Mouse (Mus musculus): ENCODE results near the gene Itsn1. TPM values are rescaled to one million over a fixed set of nuclear protein-coding genes. Genes with fewer than 3 reads are reported as not detected.

Itsn1 gene
- polyA plus RNA-seq, 1 experiment: 43.7 TPM

DNA sequence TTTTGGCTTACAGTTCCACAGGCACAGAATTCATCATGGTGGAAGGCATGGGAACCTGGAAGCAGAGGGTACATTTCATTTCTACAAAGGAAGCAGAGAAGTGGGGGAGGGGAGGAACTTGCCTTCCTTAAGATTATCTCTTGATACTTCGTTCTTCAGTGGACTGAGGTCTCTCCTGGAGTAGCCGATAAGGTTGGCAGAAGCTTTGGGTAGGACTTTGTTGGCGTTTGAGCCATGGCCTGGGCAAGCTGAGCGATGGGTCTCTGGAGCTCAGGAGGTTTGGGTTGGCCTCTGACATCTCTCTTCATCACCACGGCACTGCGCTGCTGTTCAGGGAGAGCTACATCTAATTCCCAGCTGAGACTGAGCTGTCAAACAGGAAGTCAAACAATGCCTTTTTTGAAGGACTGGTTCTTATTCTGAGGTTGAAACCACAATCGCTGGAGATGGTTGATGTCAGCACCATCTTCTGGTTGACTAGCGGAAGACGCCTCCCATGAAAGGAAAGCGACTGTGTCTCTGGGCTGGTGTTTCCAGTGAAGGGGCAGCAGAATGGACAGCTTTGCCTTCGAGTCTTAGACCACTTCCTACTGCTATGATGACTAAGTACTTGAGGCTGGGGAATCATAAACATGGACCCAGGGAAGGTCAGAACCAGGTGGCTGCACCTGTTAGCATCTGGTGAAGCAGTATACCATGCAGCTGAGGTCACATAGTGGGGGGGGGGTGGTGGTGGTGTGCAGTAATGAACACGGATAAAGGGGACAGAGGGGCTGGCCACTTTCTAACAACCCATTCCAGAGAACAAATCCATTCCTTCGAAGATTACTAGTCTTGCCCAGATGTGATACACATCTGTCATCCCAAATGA, 235.5 kb downstream of the Itsn1 start:
- Histone ChIP-seq H3K4me3 (replicated peaks; ENCODE audit: extremely low read depth, low read depth, low read length) (no peak overlapping the region), H3K4me1 (ENCODE audit: control insufficient read depth, insufficient read depth, low read length) (peaks cover 3% of the 10 kb centered on the region)
- no peak for DNase-seq
- 64% methylated on average over 13 of the region's 13 CpGs for WGBS
- TF ChIP-seq POLR2A (IDR thresholded peaks at IDR 0.05; ENCODE audit: borderline replicate concordance, extremely low read depth, low read depth, low read length): no peak
- TF ChIP-seq CTCF (IDR thresholded peaks at IDR 0.05; ENCODE audit: insufficient read depth, low read length): no peak

DNA sequence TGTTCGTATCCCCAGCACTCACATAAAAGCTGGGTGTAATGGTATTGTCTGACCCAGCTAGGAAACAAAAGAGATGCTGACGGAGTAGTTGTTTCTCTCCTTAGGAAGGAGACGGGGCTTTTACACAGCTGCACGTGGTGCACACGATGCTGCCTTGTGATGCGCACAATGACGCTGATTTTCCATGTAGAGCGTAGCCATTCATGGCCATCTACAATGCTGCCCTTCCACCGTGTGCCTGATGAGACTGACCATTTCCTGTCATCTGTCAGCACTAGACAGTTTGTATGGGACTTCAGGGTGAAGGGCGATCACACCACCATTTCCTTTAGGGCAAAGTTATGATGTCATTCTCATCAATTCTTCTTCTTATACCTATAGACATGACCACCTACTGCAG, 239.6 kb downstream of the Itsn1 start:
- Histone ChIP-seq H3K4me3 (replicated peaks; ENCODE audit: extremely low read depth, low read depth, low read length) (no peak overlapping the region), H3K4me1 (ENCODE audit: control insufficient read depth, insufficient read depth, low read length) (peaks cover 10% of the 10 kb centered on the region)
- no peak for TF ChIP-seq CTCF (IDR thresholded peaks at IDR 0.05; ENCODE audit: insufficient read depth, low read length)
- 59% methylated on average over 10 of the region's 10 CpGs for WGBS
- DNase-seq: no peak

DNA sequence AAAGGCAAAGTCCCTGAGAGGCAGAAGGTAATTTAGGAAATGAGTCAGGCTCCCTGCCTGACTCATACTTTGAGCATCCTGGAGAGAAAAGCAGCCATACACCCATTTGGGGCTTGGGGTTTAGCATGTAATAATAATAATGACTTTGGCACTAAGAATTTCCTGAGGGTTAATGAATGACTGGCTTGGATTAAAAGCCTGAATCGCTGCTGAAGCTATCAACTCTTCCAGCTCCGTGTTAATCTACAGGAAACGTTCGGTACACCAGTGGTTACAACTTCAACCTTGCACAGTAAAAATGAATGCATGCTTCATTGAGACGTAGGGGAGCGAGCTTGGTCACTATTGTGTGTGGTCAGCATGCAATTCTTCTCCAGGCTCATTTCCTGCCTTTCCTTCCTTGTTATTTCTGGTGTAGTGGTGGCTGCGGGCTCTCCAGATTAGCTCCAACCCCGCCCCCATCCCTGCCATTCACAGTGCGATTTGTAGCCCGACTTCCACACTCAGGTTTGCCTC, 240.5 kb downstream of the Itsn1 start:
- TF ChIP-seq CTCF (IDR thresholded peaks at IDR 0.05; ENCODE audit: insufficient read depth, low read length): no peak
- TF ChIP-seq POLR2A (IDR thresholded peaks at IDR 0.05; ENCODE audit: borderline replicate concordance, extremely low read depth, low read depth, low read length): no peak
- H3K4me1 ChIP-seq (ENCODE audit: control insufficient read depth, insufficient read depth, low read length): peaks cover 10% of the 10 kb centered on the region
- H3K4me3 ChIP-seq (replicated peaks; ENCODE audit: extremely low read depth, low read depth, low read length): no peak overlapping the region
- WGBS: 18% methylated on average over 10 of the region's 10 CpGs
- DNase-seq: no peak

Other genes with a start within 250 kb of the Itsn1 start
- gene Ifnar1, start 244.0 kb upstream of the Itsn1 start, polyA plus RNA-seq (2012; rRNA removed): 25.0 and 29.7 TPM in 2 replicates
- 32.4 and 37.9 TPM in 2 replicates for gene Ifngr2, start 182.2 kb upstream of the Itsn1 start, polyA plus RNA-seq (2012; rRNA removed)
- 87.2 and 111 TPM in 2 replicates for gene Tmem50b, start 131.5 kb upstream of the Itsn1 start, polyA plus RNA-seq (2012; rRNA removed)
- 1.3 and 1.7 TPM in 2 replicates for gene Dnajc28, start 110.3 kb upstream of the Itsn1 start, polyA plus RNA-seq (2012; rRNA removed)
- gene Gart, start 82.3 kb upstream of the Itsn1 start, polyA plus RNA-seq (2012; rRNA removed): 19.1 and 29.5 TPM in 2 replicates
- 144 and 200 TPM in 2 replicates for gene Son, start 81.8 kb upstream of the Itsn1 start, polyA plus RNA-seq (2012; rRNA removed)
- 5.5 and 6.6 TPM in 2 replicates for gene Donson, start 40.5 kb upstream of the Itsn1 start, polyA plus RNA-seq (2012; rRNA removed)
- gene Cryzl1, start 306 bp upstream of the Itsn1 start, polyA plus RNA-seq (2012; rRNA removed): 22.3 and 29.8 TPM in 2 replicates